Mouse (Mus musculus) olfactory bulb, adult 2 months (tissue): ENCODE data around the gene Phkb. TPM values are rescaled to one million over a fixed set of nuclear protein-coding genes. Genes with fewer than 3 reads are reported as not detected.

Experiments
- H3K27ac ChIP-seq: fragments of 200-500 bp; 2 replicates; pipeline ENCODE4 v1.5.1; 2012; ENCODE audit warnings: low read depth, low read length; ENCODE audit not compliant: insufficient read depth
- H3K4me1 ChIP-seq: fragments of 200-500 bp; 2 replicates; pipeline ENCODE4 v1.6.1; 2012; ENCODE audit warnings: low read length; ENCODE audit not compliant: control insufficient read depth, insufficient read depth
- H3K4me3 ChIP-seq: fragments of 200-500 bp; 2 replicates; pipeline ENCODE4 v1.5.1; 2012; ENCODE audit warnings: mild to moderate bottlenecking, low read depth, low read length, moderate library complexity; ENCODE audit not compliant: insufficient read depth
- CTCF ChIP-seq: fragments of 200-500 bp; IDR thresholded peaks from 2 replicates; pipeline ENCODE4 v1.5.1; 2012; ENCODE audit warnings: low read depth, mild to moderate bottlenecking, low read length, moderate library complexity; ENCODE audit not compliant: insufficient read depth
- POLR2A ChIP-seq: fragments of 200-500 bp; IDR thresholded peaks from 2 replicates; pipeline ENCODE4 v1.6.1; 2012; ENCODE audit warnings: mild to moderate bottlenecking, low read depth, low read length, moderate library complexity; ENCODE audit not compliant: insufficient read depth
- WGBS: fragments of 180-500 bp; shearing (Covaris S2); methylation state at CpG from one replicate; pipeline ENCODE4 v1.1.7; 2018; 5-methylcytosine and 5-hydroxymethylcytosine counted together
- polyA plus RNA-seq: library from polyadenylated mRNA; stranded (reverse); fragments of >200 nt; gene quantifications from 2 replicates; pipeline ENCODE4 v1.2.4, GENCODE M21; 2012; ENCODE audit warnings: low replicate concordance; ENCODE audit not compliant: missing spikeins, insufficient read depth, insufficient read length

Phkb gene
- polyA plus RNA-seq, 1 experiment = not detected

DNA sequence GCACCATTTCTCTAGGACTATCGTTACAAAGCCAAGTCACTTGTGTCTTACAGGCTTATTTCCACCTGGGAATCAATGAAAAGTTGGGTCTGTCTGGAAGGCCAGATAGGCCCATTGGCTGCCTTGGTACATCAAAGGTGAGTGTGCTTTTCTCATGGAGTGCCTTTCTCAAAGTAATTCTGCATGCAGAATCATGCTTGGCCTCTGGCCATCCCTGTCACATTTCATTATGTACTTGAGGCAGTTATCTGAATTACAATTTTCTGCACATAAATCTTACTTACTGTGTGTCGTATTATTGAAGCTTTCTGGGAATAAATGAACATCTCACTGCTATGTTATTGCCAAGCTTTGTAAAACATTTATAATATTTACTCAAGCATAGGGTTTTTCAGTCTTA lies 176.0 kb downstream of the Phkb start:
- H3K4me3 ChIP-seq = no peak overlapping the region
- TF ChIP-seq POLR2A (no peak), CTCF (no peak)
- 90% methylated on average over 2 of the region's 2 CpGs for WGBS
- H3K27ac ChIP-seq = no peak overlapping the region
- H3K4me1 ChIP-seq = no peaks in the 10 kb centered on the region

DNA sequence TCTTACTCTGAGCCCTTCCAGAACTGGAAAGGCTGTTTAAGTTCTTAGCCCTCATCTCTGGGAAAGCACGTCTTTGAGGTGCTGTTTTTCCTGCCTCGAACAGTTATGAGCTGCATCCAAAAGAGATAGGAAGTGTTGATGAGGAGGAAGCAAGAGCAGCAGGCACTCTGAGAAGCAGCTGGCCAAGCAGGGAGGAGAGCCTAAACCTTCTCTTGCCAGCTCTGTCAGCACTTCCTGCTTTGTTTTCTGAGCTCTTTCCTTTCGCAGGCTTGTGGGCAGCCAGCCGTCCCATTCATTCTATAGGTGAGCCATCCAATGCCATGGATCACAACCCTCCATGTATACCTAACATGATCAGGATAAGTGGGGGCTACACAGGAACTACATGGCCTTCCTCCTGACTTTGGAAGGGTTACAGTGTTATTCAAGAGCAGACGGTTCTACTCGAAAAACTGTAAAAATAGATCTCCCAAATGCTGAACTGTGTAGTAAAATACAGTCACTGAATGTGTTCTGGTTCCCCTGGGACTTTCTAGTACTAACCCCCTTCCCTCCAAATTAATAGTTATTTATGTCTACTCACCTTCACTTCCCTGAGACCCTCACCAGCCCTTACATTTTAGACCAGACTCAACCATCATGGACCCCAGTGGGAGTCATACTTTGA lies 188.0 kb downstream of the Phkb start:
- TF ChIP-seq POLR2A (no peak), CTCF (no peak)
- Histone ChIP-seq H3K4me1 (no peaks in the 10 kb centered on the region), H3K4me3 (no peak overlapping the region), H3K27ac (no peak overlapping the region)
- 68% methylated on average over 6 of the region's 6 CpGs for whole genome bisulfite sequencing

DNA sequence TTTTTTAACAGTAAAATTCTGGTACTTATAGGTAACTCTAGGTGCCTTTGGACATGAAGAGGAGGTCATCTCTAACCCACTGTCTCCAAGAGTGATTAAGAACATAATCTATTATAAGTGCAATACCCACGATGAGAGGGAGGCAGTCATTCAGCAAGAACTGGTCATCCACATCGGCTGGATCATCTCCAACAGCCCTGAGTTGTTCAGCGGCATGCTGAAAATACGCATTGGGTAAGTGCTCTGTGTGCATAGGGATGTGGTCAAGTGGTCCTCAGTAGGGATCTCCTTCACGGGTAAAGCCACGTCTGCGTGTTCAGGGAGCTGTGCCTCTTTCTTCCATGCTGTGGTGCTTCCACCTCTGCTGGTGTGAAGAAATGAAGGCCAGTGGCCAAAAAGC lies 188.7 kb downstream of the Phkb start:
- 95% methylated on average over 7 of the region's 7 CpGs for WGBS
- no peak overlapping the region for H3K4me3 ChIP-seq
- no peak for TF ChIP-seq CTCF
- TF ChIP-seq POLR2A = no peak

DNA sequence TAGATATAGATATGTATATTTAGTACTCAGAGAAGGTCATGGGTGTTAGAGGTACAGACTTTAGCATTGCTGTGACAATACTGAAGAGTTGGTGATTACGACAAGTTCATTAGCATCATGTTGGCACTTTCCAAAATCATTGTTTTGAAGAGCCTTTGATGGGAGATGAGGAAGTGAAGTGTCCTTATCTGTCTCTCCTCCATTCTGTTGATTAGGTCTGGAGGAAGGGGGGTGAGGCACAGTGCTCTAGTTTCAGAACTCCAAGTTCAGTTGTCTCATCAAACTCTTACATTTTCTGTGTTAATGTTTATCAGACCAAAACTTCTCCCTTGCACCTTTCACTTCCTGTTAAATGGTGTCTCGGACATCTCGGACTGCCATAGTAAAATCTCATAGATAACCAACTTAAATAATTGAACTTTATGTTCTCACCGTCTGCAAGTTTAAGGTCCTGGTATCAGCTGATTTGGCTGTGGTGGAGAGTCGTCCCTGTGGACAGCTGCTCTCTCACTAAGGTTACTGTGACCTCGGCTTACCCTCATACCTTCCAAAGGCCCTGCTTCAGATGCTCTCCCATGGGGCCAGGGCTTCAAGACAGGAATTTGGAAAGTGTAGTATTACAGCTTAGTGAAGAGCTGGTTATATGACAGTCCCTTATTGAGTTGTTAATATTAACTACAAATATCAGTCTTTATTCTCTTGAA lies 194.1 kb downstream of the Phkb start:
- WGBS = 94% methylated on average over 6 of the region's 6 CpGs
- no peak overlapping the region for H3K4me3 ChIP-seq
- H3K4me1 ChIP-seq = no peaks in the 10 kb centered on the region
- H3K27ac ChIP-seq = no peak overlapping the region
- TF ChIP-seq POLR2A (no peak), CTCF (no peak)

More for the DNA sequence above, 188.7 kb downstream of the Phkb start:
- Histone ChIP-seq H3K27ac (no peak overlapping the region), H3K4me1 (no peaks in the 10 kb centered on the region)

DNA sequence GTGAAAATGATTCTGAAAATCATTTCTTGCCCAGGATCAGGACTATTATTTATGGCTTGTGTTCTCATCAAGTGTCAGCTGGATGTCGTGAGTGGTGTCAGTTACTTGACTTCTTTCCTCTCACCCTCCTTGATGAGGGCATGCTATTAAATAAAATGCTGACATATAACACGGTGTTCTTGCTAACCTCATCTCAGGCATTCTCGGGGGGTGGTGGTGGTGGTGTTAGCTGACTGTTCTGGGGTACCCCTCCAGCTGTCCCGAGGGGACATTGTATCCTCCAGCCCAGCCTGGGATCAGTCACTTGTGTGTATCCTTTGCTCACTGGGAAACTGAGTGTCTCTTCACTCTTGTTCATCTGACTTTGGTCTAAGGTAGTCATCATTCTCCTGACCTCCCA lies 194.6 kb downstream of the Phkb start:
- H3K4me3 ChIP-seq = no peak overlapping the region
- WGBS = 96% methylated on average over 4 of the region's 4 CpGs
- H3K27ac ChIP-seq = no peak overlapping the region
- no peaks in the 10 kb centered on the region for H3K4me1 ChIP-seq
- TF ChIP-seq POLR2A (no peak), CTCF (no peak)

DNA sequence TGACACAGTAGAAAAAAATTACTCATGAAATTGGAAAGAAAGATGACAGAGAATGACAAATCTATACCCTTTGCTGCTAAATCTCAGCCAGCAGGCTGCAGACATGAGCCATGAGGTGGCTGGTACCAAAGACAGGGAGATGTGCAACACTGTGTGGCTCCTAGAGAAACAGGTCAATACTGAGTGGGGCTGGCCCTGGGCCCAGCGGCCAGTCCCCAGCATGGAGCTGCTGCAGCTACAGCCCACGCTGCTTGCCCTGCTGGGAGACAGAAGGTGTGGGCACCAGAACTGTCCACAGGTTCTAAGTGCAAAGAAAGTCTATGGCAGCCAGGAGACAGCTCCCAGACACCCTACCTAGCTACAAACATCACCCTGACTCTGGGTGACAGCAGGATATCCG lies 197.7 kb downstream of the Phkb start:
- H3K4me3 ChIP-seq = no peak overlapping the region
- TF ChIP-seq POLR2A (no peak), CTCF (no peak)
- H3K27ac ChIP-seq = no peak overlapping the region
- peaks cover 3% of the 10 kb centered on the region for H3K4me1 ChIP-seq
- WGBS = 88% methylated on average over 3 of the region's 3 CpGs

DNA sequence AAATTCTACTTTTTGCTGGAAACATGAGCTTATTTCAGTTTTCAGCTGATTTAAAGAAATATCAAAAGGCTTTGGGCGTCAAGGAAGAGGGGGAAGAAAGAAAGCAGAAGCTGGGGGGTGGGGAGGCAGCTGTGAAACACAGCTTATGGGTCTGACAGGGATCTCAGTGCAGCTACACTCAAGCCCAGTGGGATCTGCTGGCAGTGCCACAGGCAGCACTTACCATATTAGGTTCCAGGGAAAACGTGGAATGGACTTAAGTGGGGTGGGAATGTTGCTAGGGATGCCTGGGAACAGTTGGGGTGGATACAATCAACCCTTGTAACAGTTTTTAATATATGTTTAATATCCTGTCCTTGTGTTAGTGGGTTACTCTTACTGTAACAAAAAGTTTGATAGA lies 201.3 kb downstream of the Phkb start:
- no peak for TF ChIP-seq POLR2A
- no peak for TF ChIP-seq CTCF
- WGBS = 19% methylated on average over 2 of the region's 2 CpGs
- Histone ChIP-seq H3K4me3 (no peak overlapping the region), H3K27ac (no peak overlapping the region), H3K4me1 (peaks cover 5% of the 10 kb centered on the region)

DNA sequence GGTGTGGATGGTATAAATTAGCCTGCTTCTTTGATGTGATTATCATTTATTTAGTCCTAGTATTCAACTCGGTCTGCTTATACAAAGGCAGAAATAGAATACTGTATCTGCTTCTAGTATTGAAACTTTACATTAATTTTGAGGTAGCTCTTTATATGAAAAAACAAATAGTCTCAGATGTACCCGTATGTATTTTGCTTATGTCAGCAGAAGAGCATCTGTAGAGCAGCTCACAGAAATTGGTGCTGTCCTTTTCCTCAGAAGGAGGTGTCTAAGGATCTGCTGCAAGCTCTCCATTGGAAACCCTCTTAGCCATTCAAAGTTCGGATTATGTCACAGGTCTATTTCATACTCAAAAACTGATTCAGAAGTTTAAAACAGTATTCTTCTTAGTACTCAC lies 210.1 kb downstream of the Phkb start:
- Histone ChIP-seq H3K4me1 (peaks cover 2% of the 10 kb centered on the region; the same call in 1 of the 2 replicates), H3K4me3 (no peak overlapping the region), H3K27ac (no peak overlapping the region)
- TF ChIP-seq POLR2A (no peak), CTCF (no peak)
- WGBS = 93% methylated on average over 3 of the region's 3 CpGs

DNA sequence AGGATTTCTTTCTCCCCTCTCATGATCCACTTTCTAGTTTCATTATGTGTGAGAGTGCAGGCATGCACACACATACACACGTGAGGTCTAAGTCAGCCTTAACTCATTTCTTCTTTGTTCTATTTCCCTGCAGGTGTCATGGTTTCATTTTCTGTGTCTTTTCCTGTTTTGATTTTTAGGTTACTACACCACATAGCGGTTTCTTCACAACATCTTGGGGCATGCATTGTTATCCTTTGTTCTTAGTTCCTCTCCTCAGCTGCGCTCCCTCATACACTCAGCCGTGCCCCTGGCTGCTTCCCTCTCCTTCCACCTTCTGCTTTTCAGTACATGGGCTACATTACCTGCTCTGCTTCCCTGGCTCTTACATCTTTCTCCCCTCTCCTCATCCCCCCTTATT lies 211.2 kb downstream of the Phkb start:
- H3K27ac ChIP-seq = no peak overlapping the region
- TF ChIP-seq CTCF (no peak), POLR2A (no peak)
- 80% methylated on average over 4 of the region's 4 CpGs for WGBS
- peaks cover 2% of the 10 kb centered on the region; the same call in 1 of the 2 replicates for H3K4me1 ChIP-seq
- H3K4me3 ChIP-seq = no peak overlapping the region
